Mouse (Mus musculus) heart, embryonic 16.5 days (tissue): ENCODE measurements around the gene B4galnt4. TPM values are rescaled to one million over a fixed set of nuclear protein-coding genes. Genes with fewer than 3 reads are reported as not detected.
"Not testable (repeated sequence)": the region's sequence is repeated elsewhere in the genome, so short reads cannot be mapped to it uniquely, and the experiment has no call there.

Experiments
- ATAC-seq: fragments of 200-750 bp; cut with Nextera tagmentation; replicated peaks from 2 replicates; pipeline ENCODE4 v1.8.0; 2017; ENCODE audit warnings: moderate number of reproducible peaks; ENCODE audit not compliant: insufficient read depth, low FRiP score; ENCODE audit errors: extremely low read depth
- H3K27ac ChIP-seq: fragments of 300-500 bp; sonication (generic); 2 replicates; pipeline ENCODE4 v1.5.1; 2014; ENCODE audit warnings: mild to moderate bottlenecking, low read length, control low read depth, moderate library complexity
- H3K27me3 ChIP-seq: fragments of 300-500 bp; sonication (generic); 2 replicates; pipeline ENCODE4 v1.6.1; 2014; ENCODE audit warnings: low read length, mixed read lengths; ENCODE audit not compliant: control insufficient read depth, insufficient read depth
- H3K36me3 ChIP-seq: fragments of 300-500 bp; sonication (generic); 2 replicates; pipeline ENCODE4 v1.6.1; 2014; ENCODE audit not compliant: control insufficient read depth, insufficient read depth
- H3K4me1 ChIP-seq: fragments of 300-500 bp; sonication (generic); 2 replicates; pipeline ENCODE4 v1.6.1; 2014; ENCODE audit warnings: low read length, mixed read lengths; ENCODE audit not compliant: control insufficient read depth, insufficient read depth
- H3K4me2 ChIP-seq: fragments of 300-500 bp; sonication (generic); 2 replicates; pipeline ENCODE4 v1.6.1; 2014; ENCODE audit warnings: low read depth, mild to moderate bottlenecking, control low read depth, low read length
- H3K4me3 ChIP-seq: fragments of 300-500 bp; sonication (generic); 2 replicates; pipeline ENCODE4 v1.5.1; 2014; ENCODE audit warnings: mild to moderate bottlenecking, control low read depth, low read length
- H3K9ac ChIP-seq: fragments of 300-500 bp; sonication (generic); 2 replicates; pipeline ENCODE4 v1.6.1; 2014; ENCODE audit warnings: low read length, control low read depth
- H3K9me3 ChIP-seq: fragments of 300-500 bp; sonication (generic); replicated peaks from 2 replicates; pipeline ENCODE4 v1.6.1; 2016; ENCODE audit warnings: low read length; ENCODE audit not compliant: control insufficient read depth
- WGBS: fragments of 180-500 bp; shearing (Covaris S2); extraction: QIAGEN DNeasy Blood & Tissue Kit; methylation state at CpG from one replicate; pipeline ENCODE4 v1.1.7; 2014; 5-methylcytosine and 5-hydroxymethylcytosine counted together
- polyA plus RNA-seq: library from polyadenylated mRNA; unstranded; fragments of >200 nt; fragmentation: Nextera tagmentation; extraction: Ambion mirVana; gene quantifications from 2 replicates; pipeline ENCODE4 v1.2.1, GENCODE M21; 2015

Gene B4galnt4
- polyA plus RNA-seq, 1 experiment from 2014 or later: 0.97 TPM

- no peaks in the 10 kb centered on the region for H3K36me3 ChIP-seq
- H3K4me3 ChIP-seq: no peak overlapping the region
- H3K4me1 ChIP-seq: no peaks in the 10 kb centered on the region
- no peaks in the 10 kb centered on the region for H3K27me3 ChIP-seq
- H3K9ac ChIP-seq: no peak overlapping the region
- whole genome bisulfite sequencing: 62% methylated on average over 6 of the region's 6 CpGs
- no peak for ATAC-seq
- no peaks in the 10 kb centered on the region for H3K9me3 ChIP-seq
- H3K4me2 ChIP-seq: no peak overlapping the region
- no peak overlapping the region for H3K27ac ChIP-seq
Observed at GRCm38 (mm10) chr7:141026097-141026739, 34.7 kb upstream of the B4galnt4 start.

- Histone ChIP-seq H3K4me2 (no peak overlapping the region), H3K27ac (no peak overlapping the region), H3K9me3 (no peaks in the 10 kb centered on the region), H3K27me3 (no peaks in the 10 kb centered on the region), H3K4me3 (no peak overlapping the region), H3K36me3 (no peaks in the 10 kb centered on the region), H3K9ac (no peak overlapping the region), H3K4me1 (no peaks in the 10 kb centered on the region)
- ATAC-seq: no peak
- 70% methylated on average over 5 of the region's 5 CpGs for WGBS
Observed at GRCm38 (mm10) chr7:141026740-141027098, 34.2 kb upstream of the B4galnt4 start.

GRCm38 (mm10) chr7:141028831-141029230 lies 32.1 kb upstream of the B4galnt4 start, which contains the start of gene Gm17387:
Gene Gm17387, plus strand, starts transcription at chr7:141029131.
- ATAC-seq: no peak
- H3K4me3 ChIP-seq: no peak within 1 kb of the TSS
- no peaks in the 10 kb centered on the region for H3K4me1 ChIP-seq
- no peak within 1 kb of the TSS for H3K27ac ChIP-seq
- no peaks in the 10 kb centered on the region for H3K36me3 ChIP-seq
- no peak within 1 kb of the TSS for H3K4me2 ChIP-seq
- 89% methylated on average over 2 of the region's 2 CpGs for WGBS
- H3K27me3 ChIP-seq: no peaks in the 10 kb centered on the region
- H3K9ac ChIP-seq: no peak within 1 kb of the TSS
- no peaks in the 10 kb centered on the region for H3K9me3 ChIP-seq

- H3K9ac ChIP-seq: no peak overlapping the region
- H3K4me3 ChIP-seq: no peak overlapping the region
- H3K4me2 ChIP-seq: no peak overlapping the region
- H3K4me1 ChIP-seq: no peaks in the 10 kb centered on the region
- H3K27ac ChIP-seq: no peak overlapping the region
- WGBS: 55% methylated on average over 3 of the region's 3 CpGs
- no peaks in the 10 kb centered on the region for H3K27me3 ChIP-seq
- H3K36me3 ChIP-seq: no peaks in the 10 kb centered on the region
- no peak for ATAC-seq
- H3K9me3 ChIP-seq: no peaks in the 10 kb centered on the region
Observed at GRCm38 (mm10) chr7:141030390-141030789, 30.5 kb upstream of the B4galnt4 start.

GRCm38 (mm10) chr7:141032458-141033167 lies 28.3 kb upstream of the B4galnt4 start:
- Histone ChIP-seq H3K4me2 (no peak overlapping the region), H3K4me3 (no peak overlapping the region), H3K9ac (no peak overlapping the region), H3K36me3 (no peaks in the 10 kb centered on the region), H3K27ac (no peak overlapping the region), H3K9me3 (no peaks in the 10 kb centered on the region), H3K27me3 (no peaks in the 10 kb centered on the region), H3K4me1 (no peaks in the 10 kb centered on the region)
- 60% methylated on average over 9 of the region's 9 CpGs for WGBS
- no peak for ATAC-seq

GRCm38 (mm10) chr7:141036624-141037023 lies 24.3 kb upstream of the B4galnt4 start:
- ATAC-seq, H3K4me1 ChIP-seq, H3K9me3 ChIP-seq, H3K4me3 ChIP-seq, H3K27me3 ChIP-seq, H3K27ac ChIP-seq, H3K4me2 ChIP-seq, H3K36me3 ChIP-seq, H3K9ac ChIP-seq: not testable (repeated sequence)
- 85% methylated on average over 1 of the region's 2 CpGs for WGBS

- Histone ChIP-seq H3K9ac (no peak overlapping the region), H3K4me3 (no peak overlapping the region), H3K36me3 (no peaks in the 10 kb centered on the region), H3K9me3 (no peaks in the 10 kb centered on the region), H3K27ac (no peak overlapping the region), H3K4me2 (no peak overlapping the region), H3K4me1 (peaks cover 9% of the 10 kb centered on the region), H3K27me3 (no peaks in the 10 kb centered on the region)
- WGBS: 54% methylated on average over 20 of the region's 21 CpGs
- no peak for ATAC-seq
Observed at GRCm38 (mm10) chr7:141038090-141039032, 22.5 kb upstream of the B4galnt4 start.

GRCm38 (mm10) chr7:141039386-141040107 lies 21.4 kb upstream of the B4galnt4 start:
- no peak for ATAC-seq

More at GRCm38 (mm10) chr7:141039386-141040107, 21.4 kb upstream of the B4galnt4 start:
- Histone ChIP-seq H3K36me3 (no peaks in the 10 kb centered on the region), H3K9ac (no peak overlapping the region), H3K27me3 (no peaks in the 10 kb centered on the region), H3K9me3 (no peaks in the 10 kb centered on the region), H3K27ac (no peak overlapping the region), H3K4me1 (peaks cover 9% of the 10 kb centered on the region), H3K4me2 (no peak overlapping the region), H3K4me3 (no peak overlapping the region)
- WGBS: 91% methylated on average over 4 of the region's 4 CpGs
